Mouse (Mus musculus) bone marrow macrophage, adult 2 months (primary cell): ENCODE results near the gene Rabl6.

Source experiments
- CTCF ChIP-seq: IDR thresholded peaks from 2 replicates; pipeline ENCODE4 v1.5.1; 2012; ENCODE audit warnings: low read depth, mild to moderate bottlenecking, low read length, moderate library complexity
- POLR2A ChIP-seq: IDR thresholded peaks from 2 replicates; pipeline ENCODE4 v1.6.1; 2012; ENCODE audit warnings: mild to moderate bottlenecking, low read depth, low read length, borderline replicate concordance

GRCm38 (mm10) chr2:25657246-25657645 lies 48.9 kb upstream of the Rabl6 start:
- TF ChIP-seq CTCF (no peak), POLR2A (no peak)
